Mouse (Mus musculus): ENCODE data around the gene Sash1.

Gene Sash1

GRCm38 (mm10) chr10:8851625-8852024 is 34.2 kb downstream of the Sash1 start:
- DNase-seq (ENCODE audit: low spot score in 2 of 2), result no peak

DNA sequence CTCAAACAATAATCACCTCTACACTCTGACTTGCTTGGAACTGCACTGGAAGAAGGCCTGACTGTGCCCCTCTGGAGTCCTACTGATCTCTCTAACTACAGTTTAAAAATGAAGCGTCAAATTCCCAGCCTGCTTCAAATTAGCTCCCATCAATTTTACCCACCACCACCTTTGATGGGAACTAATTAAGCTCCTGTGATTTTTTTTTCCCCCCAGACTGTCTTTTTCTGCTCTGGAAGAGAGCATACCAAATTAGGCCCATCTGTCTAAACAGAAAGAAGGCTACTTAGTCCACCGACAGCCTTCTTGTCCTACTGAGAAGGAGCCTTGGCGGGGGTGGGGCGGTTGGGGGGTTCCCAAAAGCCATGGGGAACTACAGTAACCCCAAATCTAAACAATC is 37.9 kb downstream of the Sash1 start:
- DNase-seq (ENCODE audit: low spot score in 2 of 2), result no peak

DNA sequence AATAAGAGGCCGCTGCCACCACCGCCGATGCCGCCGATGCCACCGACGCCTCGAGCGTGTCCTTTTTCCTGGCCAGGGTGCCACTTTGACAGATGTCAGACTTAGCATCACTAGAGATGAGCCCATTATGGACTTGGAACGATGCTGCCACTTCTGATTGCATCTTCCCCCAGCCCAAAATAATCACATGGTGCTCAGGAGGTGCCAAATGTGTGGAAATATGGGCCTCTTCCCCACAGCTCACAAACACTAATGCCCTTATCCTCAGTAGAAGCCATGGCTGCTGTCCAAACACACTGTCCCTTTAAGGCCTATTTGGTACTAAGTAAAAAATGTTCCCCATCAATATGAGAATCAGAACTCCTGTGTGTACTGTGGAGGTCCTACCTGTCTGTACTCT is 39.6 kb downstream of the Sash1 start:
- no peak for DNase-seq (ENCODE audit: low spot score in 2 of 2)

- no peak for DNase-seq (ENCODE audit: low spot score in 2 of 2)
These were observed 40.6 kb downstream of the Sash1 start for GRCm38 (mm10) chr10:8845230-8845770.

DNA sequence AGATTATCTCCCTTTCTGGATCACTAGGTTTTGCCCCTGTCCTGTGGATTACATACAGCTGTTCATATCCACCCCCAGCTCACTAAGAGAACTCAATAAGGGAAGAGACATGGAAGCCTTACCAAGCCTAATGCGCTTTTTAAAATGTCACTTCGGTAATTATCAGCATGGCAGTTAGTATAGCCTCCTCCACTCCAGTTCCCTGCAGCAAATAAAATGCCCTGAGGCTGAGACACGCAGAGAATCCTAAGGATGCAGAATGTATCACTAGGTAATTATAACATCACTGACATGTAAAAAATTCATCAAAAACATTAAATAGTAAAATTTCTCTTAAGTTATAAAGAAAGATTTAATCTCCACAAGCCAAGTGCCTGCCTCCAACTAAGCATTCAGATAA is 45.9 kb downstream of the Sash1 start:
- DNase-seq (ENCODE audit: low spot score in 2 of 2), result no peak

- DNase-seq (ENCODE audit: low spot score in 2 of 2), result peak in 1 of 2 experiments; percentile 16
These were observed 51.9 kb downstream of the Sash1 start for GRCm38 (mm10) chr10:8833816-8834464.

DNA sequence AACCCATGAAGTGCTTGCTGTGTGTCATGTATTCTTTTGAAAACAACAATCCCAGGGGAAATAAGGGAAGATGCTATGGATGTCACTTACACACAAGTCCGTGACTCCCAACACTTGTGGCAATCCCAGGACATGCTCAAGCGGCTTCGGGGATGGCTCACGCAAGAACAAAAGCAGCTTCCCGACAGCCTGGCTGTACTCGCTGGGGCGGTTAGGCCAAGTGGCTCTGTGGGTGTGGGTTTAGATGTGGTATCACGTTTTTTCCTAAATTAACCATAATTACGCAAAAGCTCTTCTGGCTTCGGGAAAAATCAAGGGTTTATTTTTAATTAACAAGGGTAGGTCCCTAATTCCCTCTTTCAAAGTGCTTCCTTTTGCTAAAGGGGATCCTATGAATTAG is 59.6 kb downstream of the Sash1 start:
- no peak for DNase-seq (ENCODE audit: low spot score in 2 of 2)

- DNase-seq (ENCODE audit: low spot score in 2 of 2), result no peak
These were observed 60.0 kb downstream of the Sash1 start for GRCm38 (mm10) chr10:8825874-8826273.

GRCm38 (mm10) chr10:8818066-8818465 is 67.8 kb downstream of the Sash1 start:
- no peak for DNase-seq (ENCODE audit: low spot score in 2 of 2)

GRCm38 (mm10) chr10:8813984-8814578 is 71.8 kb downstream of the Sash1 start:
- DNase-seq (ENCODE audit: low spot score in 2 of 2), result no peak

GRCm38 (mm10) chr10:8813259-8813658 is 72.6 kb downstream of the Sash1 start:
- no peak for DNase-seq (ENCODE audit: low spot score in 2 of 2)

- no peak for DNase-seq (ENCODE audit: low spot score in 2 of 2)
These were observed 73.1 kb downstream of the Sash1 start for GRCm38 (mm10) chr10:8812807-8813206.

- no peak for DNase-seq (ENCODE audit: low spot score in 2 of 2)
These were observed 74.4 kb downstream of the Sash1 start for GRCm38 (mm10) chr10:8811261-8812039.

- DNase-seq (ENCODE audit: low spot score in 2 of 2), result no peak
These were observed 75.4 kb downstream of the Sash1 start for GRCm38 (mm10) chr10:8810496-8810895.

- no peak for DNase-seq (ENCODE audit: low spot score in 2 of 2)
These were observed 77.5 kb downstream of the Sash1 start for GRCm38 (mm10) chr10:8808383-8808782.

DNA sequence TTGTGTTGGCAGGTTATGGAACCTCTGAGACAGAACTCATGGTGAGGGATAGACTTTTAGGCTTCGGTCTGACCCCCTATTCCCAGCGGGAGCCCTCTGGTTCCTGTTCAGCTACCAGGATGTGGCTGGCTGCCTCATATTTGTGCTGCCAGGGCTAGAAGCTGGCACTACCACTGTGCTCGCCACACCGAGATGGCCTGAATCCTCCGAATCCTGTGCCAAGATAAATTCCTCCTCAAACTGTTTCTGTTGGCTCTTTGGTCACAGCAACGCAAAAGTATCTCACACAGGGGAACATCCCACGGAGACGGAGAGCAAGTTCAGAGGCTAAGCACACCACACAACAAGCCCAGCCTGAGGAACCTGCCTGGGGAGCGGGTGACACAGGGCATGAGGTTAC is 78.3 kb downstream of the Sash1 start:
- no peak for DNase-seq (ENCODE audit: low spot score in 2 of 2)

DNA sequence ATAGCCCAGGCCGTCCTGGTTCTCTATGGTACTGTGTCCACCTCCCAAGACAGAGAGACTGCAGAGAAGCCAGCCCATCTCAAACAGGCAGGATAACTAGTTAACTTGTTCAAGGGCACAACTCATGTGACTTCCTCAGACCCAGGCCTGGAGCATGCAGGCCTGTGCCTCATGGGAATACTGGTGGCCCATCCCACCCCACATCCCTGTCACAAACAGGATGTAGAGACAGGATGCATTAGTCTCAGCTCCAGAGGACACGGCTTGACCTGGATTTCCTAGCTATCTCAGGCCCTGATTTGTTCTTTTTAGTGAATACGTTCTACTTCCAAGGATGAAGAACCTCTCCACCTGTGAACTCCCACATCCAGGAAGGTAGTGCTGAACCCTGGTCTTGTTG is 80.5 kb downstream of the Sash1 start:
- DNase-seq (ENCODE audit: low spot score in 2 of 2), result no peak

DNA sequence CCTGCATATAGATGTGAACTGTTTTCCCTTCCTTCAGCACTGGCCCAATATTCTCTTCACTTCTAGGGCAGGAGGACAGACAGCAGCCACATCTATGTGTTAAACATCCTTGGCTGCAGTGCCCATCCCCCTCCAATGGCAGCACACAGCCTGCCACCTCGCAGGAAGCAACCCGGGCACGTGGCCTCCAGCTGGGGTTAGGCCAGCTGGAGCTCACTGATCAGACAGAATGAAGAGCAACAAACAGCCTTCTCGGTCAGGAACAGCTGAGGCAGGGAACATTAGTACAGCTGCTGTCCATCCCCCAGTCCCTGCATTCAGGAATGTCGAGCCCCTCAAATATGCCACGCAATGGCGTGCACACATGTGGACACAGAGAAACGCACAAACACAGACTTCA is 81.6 kb downstream of the Sash1 start:
- DNase-seq (ENCODE audit: low spot score in 2 of 2), result no peak

GRCm38 (mm10) chr10:8801719-8802347 is 84.0 kb downstream of the Sash1 start:
- DNase-seq (ENCODE audit: low spot score in 2 of 2), result no peak

GRCm38 (mm10) chr10:8801139-8801613 is 84.7 kb downstream of the Sash1 start:
- no peak for DNase-seq (ENCODE audit: low spot score in 2 of 2)

DNA sequence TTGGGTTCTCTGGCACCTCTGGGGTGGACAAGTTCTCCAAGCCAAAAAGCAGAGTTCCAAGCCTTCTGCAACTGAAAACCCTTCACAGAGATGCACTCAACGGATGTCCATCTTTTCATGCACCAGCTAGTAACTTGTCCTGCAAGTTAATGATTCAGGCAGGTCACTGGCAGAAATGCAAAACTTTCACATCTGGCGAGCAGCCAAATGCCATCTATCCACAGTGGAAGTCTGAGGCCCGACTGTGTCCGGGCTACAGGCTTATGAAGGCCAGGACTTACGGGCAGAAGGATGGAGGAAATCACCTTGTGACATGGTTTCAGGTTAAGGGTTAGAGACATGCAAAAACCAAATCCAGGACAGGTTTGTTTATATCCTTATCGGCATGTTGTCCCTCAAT is 88.0 kb downstream of the Sash1 start:
- DNase-seq (ENCODE audit: low spot score in 2 of 2), result no peak

DNA sequence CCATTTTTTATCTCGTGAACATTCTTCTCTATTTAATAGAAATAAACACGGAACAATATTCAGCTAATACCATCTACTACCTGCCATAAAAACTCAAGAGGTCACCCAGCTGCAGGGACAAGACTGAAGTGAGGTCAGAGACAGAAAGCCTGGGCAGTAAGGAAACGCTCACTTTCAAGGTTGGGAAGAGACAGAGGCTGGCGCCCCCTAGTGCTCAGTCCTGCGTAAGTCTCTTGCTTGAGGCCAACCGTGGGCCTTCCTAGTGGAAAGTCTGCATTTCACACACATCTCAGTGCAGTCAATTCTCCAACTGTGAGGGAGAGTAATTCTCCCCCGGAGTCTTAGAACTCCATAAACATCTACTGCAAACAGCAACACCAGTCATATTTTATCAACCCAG is 90.5 kb downstream of the Sash1 start:
- peak; percentile 71 to 79 for DNase-seq (ENCODE audit: low spot score in 2 of 2)
